Mouse (Mus musculus): ENCODE data around the gene Ror1. TPM values are rescaled to one million over a fixed set of nuclear protein-coding genes. Genes with fewer than 3 reads are reported as not detected.

Ror1 gene
- polyA plus RNA-seq, 1 experiment, result 1.6 TPM

DNA sequence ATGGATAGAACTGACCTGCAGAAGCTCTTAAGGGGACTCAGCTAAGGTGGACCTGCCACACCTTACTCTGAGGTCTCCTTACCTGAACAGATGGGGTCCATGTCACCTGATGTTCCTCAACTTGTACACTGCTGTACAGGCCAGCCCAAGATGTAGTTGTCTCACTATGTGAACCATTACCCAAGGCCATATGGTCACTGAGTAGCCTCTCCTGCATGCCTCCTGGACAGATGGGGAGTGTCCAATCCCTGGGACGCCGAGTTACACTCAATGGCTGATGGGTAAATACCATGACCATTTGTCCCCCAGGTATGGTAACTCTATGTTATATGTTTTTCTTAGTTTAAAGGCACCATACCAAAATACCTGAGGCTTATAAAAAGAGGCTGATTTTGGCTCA, 29.9 kb upstream of the Ror1 start:
- DNase-seq (ENCODE audit: low read depth), result no peak
- TF ChIP-seq CTCF (IDR thresholded peaks at IDR 0.05; ENCODE audit: borderline replicate concordance, extremely low read depth, insufficient read depth, insufficient read length) (no peak), POLR2A (IDR thresholded peaks at IDR 0.05; ENCODE audit: borderline replicate concordance, extremely low read depth, insufficient read depth, insufficient read length, poor library complexity, severe bottlenecking) (no peak)

DNA sequence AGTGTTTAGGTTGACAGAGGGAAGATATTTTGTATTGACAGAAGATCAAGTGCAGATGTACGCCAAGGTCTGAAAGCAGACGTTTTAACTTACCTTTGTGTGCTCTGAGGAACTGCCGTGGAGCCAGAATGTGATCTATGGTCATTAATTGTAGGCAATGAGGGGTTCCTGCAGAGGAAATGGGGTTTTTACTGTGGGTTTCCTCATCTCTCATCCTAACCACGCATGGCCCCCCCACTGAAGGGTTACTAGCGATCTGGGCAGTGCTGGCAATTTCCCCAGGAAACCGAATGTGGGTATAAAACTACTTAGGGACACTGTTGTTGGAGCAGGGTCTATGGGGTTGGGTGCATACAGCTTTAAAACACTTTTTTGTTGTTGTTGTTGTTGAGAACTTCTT, 25.5 kb upstream of the Ror1 start:
- TF ChIP-seq CTCF (IDR thresholded peaks at IDR 0.05; ENCODE audit: borderline replicate concordance, extremely low read depth, insufficient read depth, insufficient read length), result no peak
- no peak for TF ChIP-seq POLR2A (IDR thresholded peaks at IDR 0.05; ENCODE audit: borderline replicate concordance, extremely low read depth, insufficient read depth, insufficient read length, poor library complexity, severe bottlenecking)
- DNase-seq (ENCODE audit: low read depth), result no peak

DNA sequence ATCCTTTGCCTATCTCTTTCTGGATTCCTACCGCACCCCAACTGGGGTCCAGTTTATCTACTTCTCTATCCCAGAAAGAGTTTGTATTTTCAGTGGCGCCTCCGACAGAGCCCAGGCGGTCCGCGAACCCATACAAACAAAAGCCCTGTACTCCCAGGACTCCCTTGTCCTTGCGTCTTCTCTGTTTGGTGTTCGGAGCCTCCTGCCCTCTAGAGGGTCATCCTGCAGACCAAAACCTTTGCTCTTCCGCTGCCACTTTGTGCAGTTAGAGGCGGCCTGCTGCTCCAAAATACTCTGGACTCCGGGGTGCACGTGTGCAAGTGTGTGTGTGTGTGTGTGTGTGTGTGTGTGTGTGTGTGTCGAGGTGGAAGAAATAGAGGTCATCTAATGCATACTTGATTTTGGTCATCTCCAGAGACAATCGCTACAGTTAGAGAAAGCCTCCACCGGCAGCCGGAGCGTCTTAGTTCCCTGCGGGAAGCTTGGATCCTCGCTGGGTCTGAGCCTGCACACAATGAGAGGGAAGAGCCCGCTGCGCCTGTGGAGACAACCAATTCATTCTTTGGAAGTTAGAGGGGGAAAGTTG, 1.1 kb downstream of the Ror1 start:
- DNase-seq (ENCODE audit: low read depth), result peak; percentile 35
- TF ChIP-seq POLR2A (IDR thresholded peaks at IDR 0.05; ENCODE audit: borderline replicate concordance, extremely low read depth, insufficient read depth, insufficient read length, poor library complexity, severe bottlenecking) (no peak), CTCF (IDR thresholded peaks at IDR 0.05; ENCODE audit: borderline replicate concordance, extremely low read depth, insufficient read depth, insufficient read length) (no peak)

DNA sequence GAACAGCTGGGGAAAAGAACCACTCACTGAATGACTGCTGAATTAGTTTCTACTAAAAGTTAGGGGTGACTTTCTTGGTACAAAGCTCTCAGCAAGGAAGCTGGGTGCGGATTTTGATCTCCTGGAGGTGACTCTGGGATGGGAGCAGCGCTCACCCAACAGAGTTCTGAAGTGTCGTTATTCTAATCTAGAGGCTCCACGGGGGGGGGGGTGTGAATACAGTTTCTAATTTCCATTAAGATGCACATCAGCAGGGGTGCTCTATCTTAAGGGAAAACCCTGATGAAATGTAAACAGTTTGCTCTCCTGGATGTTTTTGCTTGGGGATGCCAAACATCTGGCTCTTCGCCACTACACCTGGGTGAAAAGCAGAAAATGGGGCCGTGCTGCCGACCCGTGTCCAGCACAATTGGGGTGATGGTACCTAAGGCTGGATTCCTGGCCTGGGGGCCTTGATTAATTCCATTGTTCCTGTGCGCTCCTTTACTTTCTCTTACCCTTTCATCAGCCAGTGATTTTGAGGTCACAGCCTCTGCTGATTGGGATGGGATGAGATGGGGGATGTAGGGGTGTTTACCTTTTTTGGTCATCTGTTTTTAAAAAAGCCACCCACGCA, 1.9 kb downstream of the Ror1 start:
- TF ChIP-seq POLR2A (IDR thresholded peaks at IDR 0.05; ENCODE audit: borderline replicate concordance, extremely low read depth, insufficient read depth, insufficient read length, poor library complexity, severe bottlenecking) (no peak), CTCF (IDR thresholded peaks at IDR 0.05; ENCODE audit: borderline replicate concordance, extremely low read depth, insufficient read depth, insufficient read length) (no peak)

DNA sequence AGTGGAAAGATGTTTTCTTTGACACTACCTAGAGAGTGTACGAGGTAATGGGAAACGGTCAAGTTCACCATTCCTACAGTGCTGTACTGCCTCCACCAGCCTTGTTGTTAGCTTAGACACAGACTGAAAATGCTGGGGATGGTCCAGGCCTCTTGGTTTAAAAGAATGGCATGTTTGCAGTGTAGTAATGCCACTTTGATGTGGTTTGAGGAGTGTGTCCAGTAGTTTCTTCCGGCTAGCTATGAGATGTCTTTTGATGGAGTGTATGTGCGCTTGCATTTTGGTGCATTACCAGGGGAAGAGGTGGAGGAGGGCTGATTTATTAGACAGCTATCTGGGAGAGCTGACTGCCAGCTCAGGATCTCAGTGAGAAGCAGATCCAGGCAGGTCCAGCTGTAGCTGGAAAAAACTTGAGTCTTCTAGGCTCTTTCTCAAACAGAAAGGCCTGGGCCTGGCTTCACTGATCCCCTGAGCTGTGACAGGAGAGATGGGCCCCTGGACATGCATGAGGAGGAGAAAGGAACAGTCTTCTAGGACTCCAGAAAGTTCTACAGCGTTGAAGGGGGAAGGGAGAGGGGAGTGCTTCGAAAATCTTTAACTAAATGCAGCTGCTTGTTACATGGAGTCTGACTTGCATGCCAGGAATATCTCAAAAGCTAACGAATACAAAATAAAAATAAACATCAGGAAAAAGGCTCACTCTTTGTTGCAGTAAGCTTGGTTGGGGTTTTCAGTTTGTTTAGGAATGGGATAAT, 5.7 kb downstream of the Ror1 start:
- no peak for DNase-seq (ENCODE audit: low read depth)
- TF ChIP-seq POLR2A (IDR thresholded peaks at IDR 0.05; ENCODE audit: borderline replicate concordance, extremely low read depth, insufficient read depth, insufficient read length, poor library complexity, severe bottlenecking) (no peak), CTCF (IDR thresholded peaks at IDR 0.05; ENCODE audit: borderline replicate concordance, extremely low read depth, insufficient read depth, insufficient read length) (no peak)

More for the DNA sequence above, 1.9 kb downstream of the Ror1 start:
- DNase-seq (ENCODE audit: low read depth), result no peak

DNA sequence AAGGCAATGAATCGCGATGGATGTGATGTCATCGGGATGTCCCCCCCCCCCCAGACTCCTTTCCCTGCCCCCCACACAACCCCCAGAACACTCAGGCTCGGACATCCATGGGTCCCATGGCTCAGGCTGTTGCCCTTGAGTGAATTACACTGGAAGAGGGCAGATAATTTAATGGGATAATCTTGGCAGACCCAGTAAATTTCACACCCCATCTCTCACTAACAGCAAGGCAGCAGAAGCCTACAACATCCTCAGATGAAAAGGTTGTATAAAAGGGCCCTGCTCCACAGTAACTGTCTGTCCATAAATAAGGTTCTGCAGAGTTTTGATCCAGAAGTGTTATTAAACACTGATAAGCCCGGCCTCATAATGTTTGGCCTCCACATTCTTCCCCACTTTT, 6.3 kb downstream of the Ror1 start:
- DNase-seq (ENCODE audit: low read depth), result no peak
- TF ChIP-seq CTCF (IDR thresholded peaks at IDR 0.05; ENCODE audit: borderline replicate concordance, extremely low read depth, insufficient read depth, insufficient read length), result no peak

DNA sequence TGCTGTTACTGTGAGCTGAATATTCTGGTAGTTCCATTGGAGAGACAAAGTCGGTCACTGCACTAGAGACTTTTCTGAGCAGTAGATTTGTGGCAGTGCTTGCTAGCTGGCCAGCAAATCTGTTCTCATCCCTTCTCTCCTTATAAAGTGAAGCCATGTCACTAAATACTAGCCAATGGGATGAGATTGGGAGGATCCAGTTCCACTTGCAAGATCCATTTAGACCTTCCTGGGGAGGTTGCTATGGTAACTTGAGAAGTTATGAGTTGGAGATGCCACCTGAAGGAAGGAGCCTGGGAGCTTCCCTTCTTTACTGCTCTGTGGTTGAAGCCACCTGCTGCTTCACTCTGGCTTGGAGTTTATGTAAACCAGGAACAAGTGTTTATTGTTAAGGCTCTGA, 8.7 kb downstream of the Ror1 start:
- TF ChIP-seq CTCF (IDR thresholded peaks at IDR 0.05; ENCODE audit: borderline replicate concordance, extremely low read depth, insufficient read depth, insufficient read length) (no peak), POLR2A (IDR thresholded peaks at IDR 0.05; ENCODE audit: borderline replicate concordance, extremely low read depth, insufficient read depth, insufficient read length, poor library complexity, severe bottlenecking) (no peak)
- DNase-seq (ENCODE audit: low read depth), result no peak

DNA sequence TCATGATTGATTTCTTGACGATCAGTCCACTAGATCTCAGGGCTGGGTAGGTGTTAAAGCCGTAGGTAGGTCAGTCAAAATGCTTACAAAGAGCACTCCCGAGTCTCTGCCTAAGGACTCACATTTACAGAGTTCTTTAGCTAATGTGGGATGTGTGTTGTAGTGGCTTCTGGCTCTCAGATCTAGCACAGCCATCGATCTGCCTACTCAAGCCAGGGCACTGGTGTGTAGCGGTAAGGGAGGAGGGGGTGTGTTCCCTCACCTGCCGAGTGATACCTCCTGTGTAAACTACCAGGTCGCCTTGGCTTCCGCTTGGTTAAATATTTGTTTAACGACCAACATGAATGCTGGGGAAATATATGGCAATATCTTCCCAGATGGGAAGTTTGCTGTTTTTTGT, 12.0 kb downstream of the Ror1 start:
- no peak for DNase-seq (ENCODE audit: low read depth)

DNA sequence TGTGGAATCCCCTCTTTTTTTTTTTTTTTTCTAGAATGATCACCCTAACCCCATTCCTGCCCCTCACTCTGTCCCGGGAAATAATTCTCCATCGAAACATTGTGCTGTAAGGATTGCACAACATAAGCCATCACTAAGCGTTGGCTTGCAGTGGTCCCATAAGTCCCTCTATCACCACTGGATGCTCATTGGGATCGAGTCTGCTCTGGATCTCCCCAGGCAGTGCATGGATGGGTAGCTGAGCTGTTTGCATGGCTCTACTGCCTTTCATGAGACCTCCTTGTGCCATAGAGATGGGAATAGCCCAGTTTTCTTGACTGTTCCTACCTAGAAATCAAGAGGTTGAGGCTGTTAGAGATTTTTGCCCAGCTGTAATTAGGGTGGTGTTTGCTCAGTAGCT, 13.0 kb downstream of the Ror1 start:
- TF ChIP-seq CTCF (IDR thresholded peaks at IDR 0.05; ENCODE audit: borderline replicate concordance, extremely low read depth, insufficient read depth, insufficient read length) (no peak), POLR2A (IDR thresholded peaks at IDR 0.05; ENCODE audit: borderline replicate concordance, extremely low read depth, insufficient read depth, insufficient read length, poor library complexity, severe bottlenecking) (no peak)
- no peak for DNase-seq (ENCODE audit: low read depth)

More for the DNA sequence above, 12.0 kb downstream of the Ror1 start:
- no peak for TF ChIP-seq POLR2A (IDR thresholded peaks at IDR 0.05; ENCODE audit: borderline replicate concordance, extremely low read depth, insufficient read depth, insufficient read length, poor library complexity, severe bottlenecking)
- TF ChIP-seq CTCF (IDR thresholded peaks at IDR 0.05; ENCODE audit: borderline replicate concordance, extremely low read depth, insufficient read depth, insufficient read length), result no peak

DNA sequence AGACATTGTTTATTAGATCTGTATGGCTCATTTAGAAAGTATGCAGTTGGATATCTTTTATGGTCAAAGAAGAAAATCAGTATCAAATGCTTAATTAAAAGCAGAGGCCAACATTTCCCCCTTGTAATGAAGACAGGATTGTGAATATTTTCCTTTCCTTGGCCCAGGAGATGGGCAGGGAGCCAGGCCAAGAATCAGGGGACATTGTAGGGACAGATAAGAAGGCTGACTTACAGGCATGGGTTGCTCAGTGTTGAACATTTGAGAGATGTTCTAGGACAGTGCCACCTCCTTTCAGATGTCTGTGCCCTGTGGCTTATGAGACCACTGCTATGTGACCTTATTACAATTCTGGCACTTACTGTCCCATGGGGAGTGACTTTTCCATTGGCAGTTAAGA, 18.6 kb downstream of the Ror1 start:
- no peak for DNase-seq (ENCODE audit: low read depth)
- TF ChIP-seq CTCF (IDR thresholded peaks at IDR 0.05; ENCODE audit: borderline replicate concordance, extremely low read depth, insufficient read depth, insufficient read length), result no peak
- no peak for TF ChIP-seq POLR2A (IDR thresholded peaks at IDR 0.05; ENCODE audit: borderline replicate concordance, extremely low read depth, insufficient read depth, insufficient read length, poor library complexity, severe bottlenecking)

DNA sequence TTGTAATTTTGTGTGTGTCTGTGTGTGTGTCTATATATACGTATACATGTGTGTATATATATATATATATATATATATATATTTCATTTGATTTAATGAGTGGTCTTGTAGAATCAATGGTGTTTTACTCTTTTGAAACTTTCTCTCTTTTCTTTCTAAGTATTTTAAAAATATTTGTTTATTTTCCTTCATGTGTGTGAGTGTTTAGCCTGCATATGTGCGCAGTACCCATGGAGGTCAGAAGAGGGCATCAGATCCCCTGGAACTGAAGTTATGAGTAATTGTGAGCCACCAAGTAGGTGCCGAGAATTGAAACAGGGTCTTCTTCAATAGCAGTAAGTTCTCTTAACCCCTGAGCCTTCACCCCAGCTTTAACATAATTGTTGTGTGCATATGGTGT, 20.8 kb downstream of the Ror1 start:
- TF ChIP-seq POLR2A (IDR thresholded peaks at IDR 0.05; ENCODE audit: borderline replicate concordance, extremely low read depth, insufficient read depth, insufficient read length, poor library complexity, severe bottlenecking) (no peak), CTCF (IDR thresholded peaks at IDR 0.05; ENCODE audit: borderline replicate concordance, extremely low read depth, insufficient read depth, insufficient read length) (no peak)
- DNase-seq (ENCODE audit: low read depth), result no peak

DNA sequence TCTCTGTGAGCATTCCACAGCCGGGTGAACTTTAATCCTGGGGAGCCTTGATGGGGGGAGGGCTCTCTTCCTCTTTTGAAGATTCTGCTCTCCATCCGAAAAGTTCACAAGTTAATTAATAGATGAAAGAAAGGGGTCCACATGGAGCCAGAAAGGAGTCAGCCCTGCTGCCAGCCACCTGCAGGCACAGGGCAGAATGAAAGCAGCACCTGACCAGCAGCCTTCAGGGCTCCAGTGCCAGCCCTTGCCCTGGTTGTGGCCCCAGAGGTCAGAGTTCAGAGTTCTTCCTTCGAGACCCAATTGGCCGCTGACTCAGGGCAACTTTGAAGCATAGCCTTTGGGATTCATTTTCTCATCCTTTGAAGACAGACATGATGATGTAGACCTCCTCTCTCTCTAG, 23.1 kb downstream of the Ror1 start:
- TF ChIP-seq CTCF (IDR thresholded peaks at IDR 0.05; ENCODE audit: borderline replicate concordance, extremely low read depth, insufficient read depth, insufficient read length) (no peak), POLR2A (IDR thresholded peaks at IDR 0.05; ENCODE audit: borderline replicate concordance, extremely low read depth, insufficient read depth, insufficient read length, poor library complexity, severe bottlenecking) (no peak)

More for the DNA sequence above, 23.1 kb downstream of the Ror1 start:
- DNase-seq (ENCODE audit: low read depth), result no peak

All from brain, embryonic 14.5 days (tissue).